Mouse (Mus musculus) liver, embryonic 14.5 days (tissue): Measurements from ENCODE around the gene Znrf1.

Experiments
- CTCF ChIP-seq: IDR thresholded peaks from 2 replicates; pipeline ENCODE4 v1.5.1; 2016; ENCODE audit warnings: antibody characterized with exemption, low read depth, control low read depth
- EP300 ChIP-seq: IDR thresholded peaks from 2 replicates; pipeline ENCODE4 v1.6.1; 2016; ENCODE audit warnings: antibody characterized with exemption, low read depth

- TF ChIP-seq CTCF (no peak), EP300 (no peak)
These were observed 88.9 kb downstream of the Znrf1 start for GRCm38 (mm10) chr8:111624853-111625221.
